Mouse (Mus musculus) hindbrain, embryonic 15.5 days (tissue): ENCODE results near the gene Lrrc4. TPM values are rescaled to one million over a fixed set of nuclear protein-coding genes. Genes with fewer than 3 reads are reported as not detected.

Source experiments
- ATAC-seq: fragments of 200-750 bp; cut with Nextera tagmentation; 2 replicates; pipeline ENCODE4 v1.8.0; 2017; ENCODE audit warnings: low read depth, moderate number of reproducible peaks, moderate TSS enrichment; ENCODE audit not compliant: low FRiP score
- H3K27ac ChIP-seq: fragments of 300-500 bp; sonication (generic); replicated peaks from 2 replicates; pipeline ENCODE4 v1.5.1; 2015; ENCODE audit warnings: mild to moderate bottlenecking, inconsistent platforms
- H3K27me3 ChIP-seq: fragments of 300-500 bp; sonication (generic); 2 replicates; pipeline ENCODE4 v1.6.1; 2015; ENCODE audit warnings: control low read depth, inconsistent platforms
- H3K36me3 ChIP-seq: fragments of 300-500 bp; sonication (generic); 2 replicates; pipeline ENCODE4 v1.6.1; 2015; ENCODE audit warnings: control low read depth, inconsistent platforms
- H3K4me1 ChIP-seq: fragments of 300-500 bp; sonication (generic); replicated peaks from 2 replicates; pipeline ENCODE4 v1.6.1; 2015; ENCODE audit warnings: control low read depth, inconsistent platforms
- H3K4me2 ChIP-seq: fragments of 300-500 bp; sonication (generic); 2 replicates; pipeline ENCODE4 v1.6.1; 2015; ENCODE audit warnings: moderate library complexity, mild to moderate bottlenecking, inconsistent platforms
- H3K4me3 ChIP-seq: fragments of 300-500 bp; sonication (generic); 2 replicates; pipeline ENCODE4 v1.5.1; 2015; ENCODE audit warnings: mild to moderate bottlenecking, inconsistent platforms
- H3K9ac ChIP-seq: fragments of 300-500 bp; sonication (generic); 2 replicates; pipeline ENCODE4 v1.6.1; 2015; ENCODE audit warnings: inconsistent platforms
- H3K9me3 ChIP-seq: fragments of 300-500 bp; sonication (generic); 2 replicates; pipeline ENCODE4 v1.6.1; 2016; ENCODE audit warnings: control low read depth, inconsistent platforms
- WGBS: fragments of 180-500 bp; shearing (Covaris S2); methylation state at CpG from one replicate; pipeline ENCODE4 v1.1.7; 2015; 5-methylcytosine and 5-hydroxymethylcytosine counted together
- polyA plus RNA-seq: library from polyadenylated mRNA; unstranded; fragments of >200 nt; fragmentation: Nextera tagmentation; extraction: Ambion mirVana; gene quantifications from 2 replicates; pipeline ENCODE4 v1.2.1, GENCODE M21; 2015

Lrrc4 gene
- polyA plus RNA-seq, 1 experiment from 2014 or later: 7.1 TPM

GRCm38 (mm10) chr6:28756306-28757018, 75.1 kb downstream of the Lrrc4 start:
- WGBS: 19% methylated on average over 10 of the region's 10 CpGs
- no peak overlapping the region for H3K4me3 ChIP-seq
- H3K4me1 ChIP-seq: peaks cover 29% of the 10 kb centered on the region
- no peak overlapping the region for H3K9ac ChIP-seq
- H3K36me3 ChIP-seq: no peaks in the 10 kb centered on the region
- H3K9me3 ChIP-seq: no peaks in the 10 kb centered on the region
- H3K27ac ChIP-seq: peak overlapping the region; percentile 77
- ATAC-seq: peak; percentile 80
- H3K4me2 ChIP-seq: no peak overlapping the region
- H3K27me3 ChIP-seq: no peaks in the 10 kb centered on the region

DNA sequence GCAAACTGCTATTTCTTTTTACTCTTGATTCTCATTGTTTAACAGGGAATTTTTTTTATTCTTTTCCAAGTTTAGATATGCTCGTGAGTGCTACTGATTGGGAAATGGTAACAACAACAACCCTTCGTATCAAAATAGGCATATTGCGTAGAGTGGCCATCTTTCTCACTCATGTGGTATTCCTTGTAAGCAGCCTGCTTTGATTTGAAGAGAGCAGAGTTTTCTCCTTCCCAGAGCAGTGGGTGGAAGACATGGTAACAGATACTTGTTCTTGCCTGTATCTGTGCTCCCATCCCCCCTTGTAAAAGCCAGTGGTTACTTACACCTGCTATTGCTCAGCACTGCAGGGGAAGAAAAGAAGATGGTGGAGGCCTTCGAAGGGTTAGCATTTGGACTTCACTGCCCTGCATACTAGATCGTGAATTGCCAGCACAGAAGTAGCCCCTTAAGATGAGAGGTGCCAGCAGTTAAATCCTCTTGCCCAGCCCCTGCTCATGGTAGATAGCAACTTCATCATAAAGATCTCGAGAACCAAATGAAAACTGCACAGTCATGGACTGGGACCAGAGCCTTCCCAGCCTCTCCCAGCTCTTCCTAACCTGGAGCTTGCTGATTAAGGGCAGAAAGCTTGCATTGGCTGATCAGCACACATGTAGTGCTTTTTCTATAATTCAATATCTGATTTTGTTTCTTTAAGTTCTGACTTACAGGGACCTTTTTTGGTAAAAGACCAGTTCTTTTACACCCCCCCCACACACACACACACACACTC, 77.2 kb downstream of the Lrrc4 start:
- peaks cover 30% of the 10 kb centered on the region for H3K4me1 ChIP-seq

GRCm38 (mm10) chr6:28753681-28754080, 77.9 kb downstream of the Lrrc4 start:
- Histone ChIP-seq H3K27ac (0 out of 2 replicates have a peak overlapping the region, but pooled peaks have one; percentile 44), H3K36me3 (no peaks in the 10 kb centered on the region), H3K9ac (no peak overlapping the region), H3K4me3 (no peak overlapping the region), H3K27me3 (no peaks in the 10 kb centered on the region), H3K9me3 (no peaks in the 10 kb centered on the region), H3K4me2 (no peak overlapping the region), H3K4me1 (peaks cover 33% of the 10 kb centered on the region)
- no peak for ATAC-seq
- 61% methylated on average over 5 of the region's 5 CpGs for WGBS

More for the DNA sequence above, 77.2 kb downstream of the Lrrc4 start:
- Histone ChIP-seq H3K27ac (no peak overlapping the region), H3K27me3 (no peaks in the 10 kb centered on the region), H3K4me3 (no peak overlapping the region), H3K4me2 (no peak overlapping the region), H3K9me3 (no peaks in the 10 kb centered on the region), H3K9ac (no peak overlapping the region), H3K36me3 (no peaks in the 10 kb centered on the region)
- ATAC-seq: no peak
- 86% methylated on average over 6 of the region's 6 CpGs for WGBS

GRCm38 (mm10) chr6:28753217-28753616, 78.3 kb downstream of the Lrrc4 start:
- Histone ChIP-seq H3K27me3 (no peaks in the 10 kb centered on the region), H3K27ac (0 out of 2 replicates have a peak overlapping the region, but pooled peaks have one; percentile 44), H3K4me2 (no peak overlapping the region), H3K9ac (no peak overlapping the region), H3K4me3 (no peak overlapping the region), H3K4me1 (peaks cover 33% of the 10 kb centered on the region), H3K36me3 (no peaks in the 10 kb centered on the region), H3K9me3 (no peaks in the 10 kb centered on the region)
- no peak for ATAC-seq
- WGBS: 90% methylated on average over 5 of the region's 5 CpGs

DNA sequence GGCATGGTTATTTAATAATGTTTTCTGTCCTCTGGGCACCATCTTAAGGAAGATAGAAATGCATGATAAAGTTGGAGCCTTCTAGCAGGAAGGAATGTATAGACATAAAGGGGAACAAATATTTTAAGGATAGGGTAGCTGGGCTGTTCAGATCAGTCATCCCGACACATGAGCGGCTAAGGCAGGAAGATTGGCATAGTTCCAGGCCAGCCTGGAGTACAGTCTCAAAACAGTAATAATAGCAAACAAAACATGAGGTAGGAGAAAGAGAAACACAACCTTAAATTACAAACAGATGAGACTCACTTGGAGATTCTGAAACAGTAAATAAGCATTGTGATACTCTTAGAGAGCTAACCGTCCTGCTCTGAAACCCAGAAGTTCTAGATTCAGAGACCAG, 80.4 kb downstream of the Lrrc4 start:
- ATAC-seq: no peak
- Histone ChIP-seq H3K9ac (no peak overlapping the region), H3K27me3 (no peaks in the 10 kb centered on the region), H3K27ac (no peak overlapping the region), H3K4me1 (peaks cover 32% of the 10 kb centered on the region), H3K4me2 (no peak overlapping the region), H3K4me3 (no peak overlapping the region), H3K36me3 (no peaks in the 10 kb centered on the region), H3K9me3 (no peaks in the 10 kb centered on the region)
- WGBS: 64% methylated on average over 3 of the region's 3 CpGs

GRCm38 (mm10) chr6:28749224-28749623, 82.3 kb downstream of the Lrrc4 start:
- H3K4me1 ChIP-seq: peaks cover 24% of the 10 kb centered on the region
- no peak overlapping the region for H3K9ac ChIP-seq
- H3K27me3 ChIP-seq: no peaks in the 10 kb centered on the region
- no peaks in the 10 kb centered on the region for H3K9me3 ChIP-seq
- no peaks in the 10 kb centered on the region for H3K36me3 ChIP-seq
- H3K4me2 ChIP-seq: no peak overlapping the region
- H3K27ac ChIP-seq: no peak overlapping the region
- H3K4me3 ChIP-seq: no peak overlapping the region
- WGBS: 71% methylated on average over 3 of the region's 3 CpGs
- no peak for ATAC-seq

- no peaks in the 10 kb centered on the region for H3K36me3 ChIP-seq
- no peak overlapping the region for H3K4me3 ChIP-seq
- peak; percentile 68 for ATAC-seq
- H3K4me2 ChIP-seq: no peak overlapping the region
- 64% methylated on average over 14 of the region's 14 CpGs for WGBS
- H3K27ac ChIP-seq: 0 out of 2 replicates have a peak overlapping the region, but pooled peaks have one; percentile 53
- H3K9ac ChIP-seq: no peak overlapping the region
- peaks cover 28% of the 10 kb centered on the region for H3K4me1 ChIP-seq
- no peaks in the 10 kb centered on the region for H3K27me3 ChIP-seq
- no peaks in the 10 kb centered on the region for H3K9me3 ChIP-seq
Observed at GRCm38 (mm10) chr6:28747931-28748670, 83.4 kb downstream of the Lrrc4 start.

DNA sequence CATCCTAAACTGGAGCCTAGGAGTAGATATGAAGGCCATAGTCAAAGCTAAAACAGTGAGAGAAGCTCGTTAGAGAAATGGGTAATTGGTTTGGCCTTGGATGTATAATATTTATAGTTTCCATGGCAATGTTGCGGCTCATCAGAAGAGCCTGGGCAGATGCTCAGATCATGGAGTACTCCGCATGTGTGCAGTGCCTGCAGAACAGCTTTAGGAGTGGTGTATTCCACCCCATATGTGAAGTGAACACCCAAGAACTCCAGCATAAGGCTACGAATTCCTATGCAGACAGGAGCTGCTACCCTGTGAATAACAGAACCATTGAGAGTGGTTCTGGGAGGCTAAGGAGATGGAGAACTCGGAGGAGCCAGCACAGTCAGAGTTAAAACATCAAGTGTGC, 84.5 kb downstream of the Lrrc4 start:
- Histone ChIP-seq H3K4me1 (peaks cover 28% of the 10 kb centered on the region), H3K27me3 (no peaks in the 10 kb centered on the region), H3K4me2 (no peak overlapping the region), H3K36me3 (no peaks in the 10 kb centered on the region), H3K4me3 (no peak overlapping the region), H3K9ac (no peak overlapping the region), H3K27ac (no peak overlapping the region), H3K9me3 (no peaks in the 10 kb centered on the region)
- 85% methylated on average over 5 of the region's 5 CpGs for WGBS
- no peak for ATAC-seq

- WGBS: 69% methylated on average over 7 of the region's 7 CpGs
- Histone ChIP-seq H3K27ac (no peak overlapping the region), H3K27me3 (no peaks in the 10 kb centered on the region), H3K4me3 (no peak overlapping the region), H3K9ac (no peak overlapping the region), H3K4me2 (no peak overlapping the region), H3K9me3 (no peaks in the 10 kb centered on the region), H3K36me3 (no peaks in the 10 kb centered on the region), H3K4me1 (peaks cover 28% of the 10 kb centered on the region)
- no peak for ATAC-seq
Observed at GRCm38 (mm10) chr6:28745864-28746263, 85.7 kb downstream of the Lrrc4 start.

DNA sequence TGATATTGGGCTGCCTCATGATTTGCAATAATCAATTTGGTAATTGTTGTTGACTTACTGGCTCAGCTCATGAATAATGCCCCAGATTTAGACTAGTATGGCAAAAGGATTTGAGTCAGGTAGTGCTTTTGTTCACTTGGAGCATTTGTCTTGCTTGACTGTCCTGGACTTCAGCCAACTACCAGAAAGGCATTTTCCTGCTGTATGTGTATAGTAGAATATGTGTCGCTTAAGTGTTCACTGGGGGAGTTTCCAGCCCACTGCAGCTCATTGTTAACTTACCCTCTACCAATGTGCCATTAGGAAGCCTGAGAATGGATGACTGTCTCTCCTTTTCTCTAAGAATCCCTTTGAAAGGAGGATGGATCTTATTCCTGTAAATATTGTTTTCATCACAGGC, 88.0 kb downstream of the Lrrc4 start:
- H3K4me2 ChIP-seq: no peak overlapping the region
- H3K27ac ChIP-seq: 0 out of 2 replicates have a peak overlapping the region, but pooled peaks have one; percentile 59
- ATAC-seq: no peak
- H3K36me3 ChIP-seq: no peaks in the 10 kb centered on the region
- no peak overlapping the region for H3K9ac ChIP-seq
- WGBS: 14% methylated on average over 1 of the region's 1 CpGs
- H3K4me1 ChIP-seq: peaks cover 23% of the 10 kb centered on the region
- no peaks in the 10 kb centered on the region for H3K27me3 ChIP-seq
- H3K9me3 ChIP-seq: no peaks in the 10 kb centered on the region
- no peak overlapping the region for H3K4me3 ChIP-seq

GRCm38 (mm10) chr6:28737601-28738000, 93.9 kb downstream of the Lrrc4 start:
- Histone ChIP-seq H3K4me1 (no peaks in the 10 kb centered on the region), H3K4me3 (no peak overlapping the region), H3K36me3 (no peaks in the 10 kb centered on the region), H3K27me3 (no peaks in the 10 kb centered on the region), H3K9ac (no peak overlapping the region), H3K9me3 (no peaks in the 10 kb centered on the region), H3K4me2 (no peak overlapping the region), H3K27ac (no peak overlapping the region)
- ATAC-seq: no peak
- WGBS: 89% methylated on average over 1 of the region's 1 CpGs

DNA sequence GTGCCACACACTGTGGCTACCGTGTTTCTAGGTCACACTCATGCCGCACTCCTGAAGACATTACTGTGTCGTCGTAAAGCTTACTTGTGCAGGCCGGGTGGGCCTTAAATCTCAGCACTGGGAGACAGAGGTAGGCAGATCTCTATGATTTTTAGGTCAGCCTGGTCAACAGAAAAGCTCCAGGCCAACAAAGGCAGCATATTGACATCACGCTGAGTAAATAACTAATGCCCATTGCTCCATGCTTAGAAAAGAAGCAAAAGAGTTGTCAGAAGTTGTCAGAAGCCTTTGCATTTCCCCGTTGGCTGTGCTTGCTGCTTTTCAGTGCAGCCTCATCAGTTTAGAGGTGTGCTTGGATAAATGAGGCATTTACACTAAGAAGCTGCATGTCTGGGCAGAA, 94.9 kb downstream of the Lrrc4 start:
- WGBS: 71% methylated on average over 7 of the region's 7 CpGs
- no peak overlapping the region for H3K4me3 ChIP-seq
- no peak for ATAC-seq
- no peaks in the 10 kb centered on the region for H3K27me3 ChIP-seq
- no peak overlapping the region for H3K9ac ChIP-seq
- H3K36me3 ChIP-seq: no peaks in the 10 kb centered on the region
- H3K27ac ChIP-seq: no peak overlapping the region
- no peaks in the 10 kb centered on the region for H3K4me1 ChIP-seq
- no peaks in the 10 kb centered on the region for H3K9me3 ChIP-seq
- H3K4me2 ChIP-seq: no peak overlapping the region
